12 mouse cellular contexts compared by ENCODE assay signal in the genomic region with DNA sequence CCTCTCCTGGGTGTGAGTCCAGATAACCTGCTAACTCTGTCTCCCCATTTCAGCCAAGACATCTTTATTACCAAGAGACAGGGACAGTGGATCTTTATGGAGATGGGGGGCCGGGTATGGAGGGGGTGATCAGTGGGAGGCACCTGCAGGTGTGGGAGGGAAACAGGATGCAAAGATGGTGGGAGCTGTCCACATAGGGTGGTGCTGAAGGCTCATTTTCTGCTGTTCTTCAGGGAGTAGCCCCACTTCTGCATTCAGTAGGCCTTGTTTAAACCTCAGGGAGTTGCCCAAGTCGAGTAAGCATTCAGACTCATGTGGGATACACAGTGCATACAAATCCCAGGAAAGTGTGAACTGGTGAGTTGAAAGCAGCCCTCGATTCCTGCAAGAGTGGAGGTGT. TPM values are rescaled to one million over a fixed set of nuclear protein-coding genes. Genes with fewer than 3 reads are reported as not detected.
A peak's percentile ranks its signal among the peaks of the same experiment; 100 is the strongest.
DNase-seq lines count a peak whose midpoint lies in the region; ATAC-seq and TF ChIP-seq lines count a peak whose summit lies in the region.
"Had no signal": no experiment of that assay in that cellular context is flagged by ENCODE, and none has a peak within 500 bp of the region (broad histone marks: within the 10 kb centered on the region; RNA-seq: fewer than 3 reads in every experiment).

No protein-coding gene starts in this region.

- H3K9me3 ChIP-seq in kidney, postnatal 0 days (replicated peaks; ENCODE audit: low read length), result no peaks in the 10 kb centered on the region
- H3K9me3 ChIP-seq in kidney, embryonic 16.5 days (ENCODE audit: low read length), result no peaks in the 10 kb centered on the region
- H3K9me3 ChIP-seq: limb, embryonic 12.5 days had no signal

- WGBS in kidney, postnatal 0 days, result 11% methylated on average over 3 of the region's 3 CpGs
- 16% methylated on average over 3 of the region's 3 CpGs for WGBS in kidney, embryonic 16.5 days

- TF ChIP-seq CTCF in kidney, postnatal 0 days (IDR thresholded peaks at IDR 0.05; ENCODE audit: low read depth), result no peak

- no peak overlapping the region for H3K27ac ChIP-seq in kidney, postnatal 0 days
- no peak overlapping the region for H3K27ac ChIP-seq in kidney, embryonic 16.5 days (ENCODE audit: low read length)
- H3K27ac ChIP-seq: hindbrain, embryonic 14.5 days; limb, embryonic 12.5 days had no signal

- ATAC-seq in kidney, postnatal 0 days (replicated peaks; ENCODE audit: low FRiP score, low read depth), result no peak
- no peak for ATAC-seq in kidney, embryonic 16.5 days (ENCODE audit: low FRiP score, low TSS enrichment)

- H3K36me3 ChIP-seq in kidney, postnatal 0 days (ENCODE audit: insufficient read depth, low read length), result no peaks in the 10 kb centered on the region
- no peaks in the 10 kb centered on the region for H3K36me3 ChIP-seq in kidney, embryonic 16.5 days (ENCODE audit: insufficient read depth, low read length)
- H3K36me3 ChIP-seq: limb, embryonic 12.5 days had no signal

- no peak overlapping the region for H3K4me2 ChIP-seq in kidney, postnatal 0 days (ENCODE audit: low read length)
- no peak overlapping the region for H3K4me2 ChIP-seq in kidney, embryonic 16.5 days (replicated peaks; ENCODE audit: low read depth, low read length)
- H3K4me2 ChIP-seq: hindbrain, embryonic 14.5 days; limb, embryonic 12.5 days had no signal

- no peak overlapping the region for H3K9ac ChIP-seq in kidney, postnatal 0 days (ENCODE audit: low read depth, low read length)
- no peak overlapping the region for H3K9ac ChIP-seq in kidney, embryonic 16.5 days (replicated peaks; ENCODE audit: low read length)
- H3K9ac ChIP-seq: hindbrain, embryonic 14.5 days; limb, embryonic 12.5 days had no signal

- no peaks in the 10 kb centered on the region for H3K27me3 ChIP-seq in kidney, postnatal 0 days (ENCODE audit: insufficient read depth, low read length)
- H3K27me3 ChIP-seq in kidney, embryonic 16.5 days (ENCODE audit: insufficient read depth, low read length), result no peaks in the 10 kb centered on the region

- H3K4me1 ChIP-seq in kidney, postnatal 0 days (replicated peaks; ENCODE audit: insufficient read depth, low read length), result no peaks in the 10 kb centered on the region
- H3K4me1 ChIP-seq in kidney, embryonic 16.5 days (ENCODE audit: insufficient read depth, low read length), result no peaks in the 10 kb centered on the region
- H3K4me1 ChIP-seq: limb, embryonic 12.5 days had no signal

- peak; percentile 37 for DNase-seq in kidney, postnatal 0 days (ENCODE audit: low spot score)
- DNase-seq in urinary bladder, postnatal 25 days (ENCODE audit: low spot score), result peak; percentile 15
- DNase-seq in urinary bladder, postnatal 4 days (ENCODE audit: low spot score in 2 of 2), result no peak
- peak; percentile 71 for DNase-seq in forelimb bud, embryonic 11.5 days (ENCODE audit: low read depth, low spot score)
- no peak for DNase-seq in cerebellum, postnatal 36 days
- DNase-seq in left cerebral cortex, adult 8-10 months (ENCODE audit: low spot score in 2 of 2), result no peak
- no peak for DNase-seq in left cerebral cortex, adult 18-20 months (ENCODE audit: low spot score in 2 of 2)
- DNase-seq: cerebellum, adult 9-11 months had no signal

- no peak overlapping the region for H3K4me3 ChIP-seq in kidney, postnatal 0 days (replicated peaks; ENCODE audit: low read depth, low read length)
- H3K4me3 ChIP-seq in kidney, embryonic 16.5 days (ENCODE audit: low read length), result no peak overlapping the region
- H3K4me3 ChIP-seq: limb, embryonic 12.5 days had no signal

RNA-seq across cellular contexts. Expression of a gene that starts 21.5 kb away (rescaled TPM):
- polyA plus RNA-seq in kidney, postnatal 0 days (2015; fragmentation: Nextera tagmentation; extraction: Ambion mirVana), result 0.21 and 0.24 TPM in 2 replicates
- 0.15 and 0.16 TPM in 2 replicates for polyA plus RNA-seq in kidney, embryonic 16.5 days (2015; fragmentation: Nextera tagmentation; extraction: Ambion mirVana)
- total RNA-seq in left cerebral cortex, adult 8-10 months (2022), result 10 to 100 TPM; 22.2 to 26.8 (median 24.4) TPM
- total RNA-seq in left cerebral cortex, adult 18-20 months (2021), result 10 to 100 TPM; 25.6 to 28.9 TPM
- polyA plus RNA-seq: stomach, embryonic 14.5 days had no signal

Comparison
In these comparisons a context has a peak if more than half of its experiments do, and no peak if none do; other contexts are left out.
1. DNase-seq: peak in kidney, postnatal 0 days (single experiment), urinary bladder, postnatal 25 days (single experiment) and forelimb bud, embryonic 11.5 days (single experiment); none in urinary bladder, postnatal 4 days (0 of 2), cerebellum, postnatal 36 days (0 of 2), left cerebral cortex, adult 8-10 months (0 of 2) and left cerebral cortex, adult 18-20 months (0 of 2).